Mouse (Mus musculus) lung, postnatal 0 days (tissue): ENCODE measurements at regions not wholly inside any gene's neighbourhood (a gene's known extent, or its start where the extent isn't known, plus 50 kb on each side); places are given as distances from the start of the nearest gene placed in this dataset.

Source experiments
- CTCF ChIP-seq: IDR thresholded peaks from 2 replicates; pipeline ENCODE4 v1.5.1; 2016; ENCODE audit warnings: antibody characterized with exemption, mild to moderate bottlenecking
- EP300 ChIP-seq: IDR thresholded peaks from 2 replicates; pipeline ENCODE4 v1.6.1; 2016; ENCODE audit warnings: antibody characterized with exemption, mild to moderate bottlenecking, control low read depth

- TF ChIP-seq CTCF (no peak), EP300 (no peak)
Observed at GRCm38 (mm10) chr6:16607393-16608023, 290.7 kb downstream of the Tfec start.
